Mouse (Mus musculus): ENCODE measurements at regions not wholly inside any gene's neighbourhood (a gene's known extent, or its start where the extent isn't known, plus 50 kb on each side); places are given as distances from the start of the nearest gene placed in this dataset.

- DNase-seq = no peak
Measured at GRCm38 (mm10) chr5:28526435-28526834, 59.4 kb upstream of the Shh start.

DNA sequence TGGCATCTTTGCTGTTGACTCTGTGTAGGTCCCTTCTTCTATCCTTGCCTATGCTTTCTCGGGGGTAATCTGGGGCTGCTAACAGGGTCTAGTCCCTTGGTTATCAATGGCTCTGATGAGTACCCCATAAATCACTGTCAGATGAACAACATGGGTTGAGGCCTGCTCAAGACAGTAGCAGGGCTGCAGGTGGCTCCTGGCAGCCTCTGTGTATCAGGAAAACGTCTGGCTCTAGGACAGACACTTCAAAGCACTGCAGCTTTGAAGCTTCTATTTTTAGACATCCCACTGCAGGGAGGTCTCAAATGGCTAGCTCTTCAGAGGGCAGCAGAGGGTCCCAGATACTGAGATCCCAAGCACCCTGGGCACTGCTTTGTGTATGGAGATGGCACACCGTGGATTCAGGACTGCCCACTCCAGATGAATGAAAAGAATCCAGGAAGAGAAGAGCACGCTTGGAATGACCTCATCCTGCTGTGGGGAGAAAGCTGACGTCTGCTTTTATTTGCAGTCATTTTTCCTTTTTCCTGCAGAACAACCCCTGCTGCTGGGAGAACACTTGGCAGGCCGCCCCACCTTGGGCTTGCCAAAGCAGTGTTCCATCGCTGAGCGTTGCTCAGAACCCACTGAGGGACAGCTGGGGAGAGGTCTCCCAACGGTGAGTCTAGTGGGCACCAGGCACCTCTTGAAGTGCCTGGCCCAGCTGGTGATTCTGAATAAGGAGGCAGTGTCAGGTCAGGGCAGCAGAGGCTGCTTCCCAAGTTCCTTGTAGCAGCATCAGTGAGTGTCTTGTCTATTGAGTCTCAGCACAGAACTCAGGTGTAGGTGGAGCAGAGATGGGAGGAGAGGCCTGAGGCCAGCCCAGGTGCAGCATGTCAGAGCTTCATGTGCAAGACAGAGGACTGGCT is 54.0 kb upstream of the Shh start:
- peak; percentile 93 to 94 for DNase-seq

- peak in 1 of 2 experiments; percentile 10 for DNase-seq
Measured at GRCm38 (mm10) chr5:28519059-28519543, 52.0 kb upstream of the Shh start.
